Mouse (Mus musculus) left cerebral cortex, postnatal 4 days (tissue): ENCODE measurements at regions not wholly inside any gene's neighbourhood (a gene's known extent, or its start where the extent isn't known, plus 50 kb on each side); places are given as distances from the start of the nearest gene placed in this dataset.

ENCODE experiments used
- DNase-seq: peaks from one replicate; pipeline ENCODE4 v3.0.0-alpha.2; 2022
- intact Hi-C: fragments of 180-260 bp; cut with DNase I; formaldehyde crosslinking; loops from one replicate; pipeline ENCODE4 v1.15.1; 2025

- no peak for DNase-seq
- intact Hi-C loops: no loop called here
Observed at GRCm38 (mm10) chr3:38139387-38139786, 345.3 kb downstream of the Ankrd50 start.

- no peak for DNase-seq
- intact Hi-C loops: no loop called here
Observed at GRCm38 (mm10) chr3:38138014-38138413, 346.6 kb downstream of the Ankrd50 start.

GRCm38 (mm10) chr3:38135808-38136214 lies 348.8 kb downstream of the Ankrd50 start:
- DNase-seq: peak; percentile 33
- intact Hi-C loops: no loop called here

- intact Hi-C loops: no loop called here
- no peak for DNase-seq
Observed at GRCm38 (mm10) chr3:38134425-38134824, 350.2 kb downstream of the Ankrd50 start.

GRCm38 (mm10) chr3:38131887-38132220 lies 352.8 kb downstream of the Ankrd50 start:
- intact Hi-C loops: no loop called here

GRCm38 (mm10) chr3:38131176-38131886 lies 353.3 kb downstream of the Ankrd50 start:
- intact Hi-C loops: no loop called here
- no peak for DNase-seq

More at GRCm38 (mm10) chr3:38131887-38132220, 352.8 kb downstream of the Ankrd50 start:
- no peak for DNase-seq

GRCm38 (mm10) chr3:38130088-38130487 lies 354.6 kb downstream of the Ankrd50 start:
- no peak for DNase-seq
- intact Hi-C loops: no loop called here

- intact Hi-C loops: no loop called here
- no peak for DNase-seq
Observed at GRCm38 (mm10) chr3:38129167-38129500, 355.5 kb downstream of the Ankrd50 start.

GRCm38 (mm10) chr3:38128486-38129166 lies 356.0 kb downstream of the Ankrd50 start:
- intact Hi-C loops: no loop called here
- no peak for DNase-seq

GRCm38 (mm10) chr3:38116071-38116787 lies 368.4 kb downstream of the Ankrd50 start:
- intact Hi-C loops: no loop called here

GRCm38 (mm10) chr3:38112568-38112967 lies 372.1 kb downstream of the Ankrd50 start:
- no peak for DNase-seq
- intact Hi-C loops: no loop called here

More at GRCm38 (mm10) chr3:38116071-38116787, 368.4 kb downstream of the Ankrd50 start:
- DNase-seq: no peak

GRCm38 (mm10) chr3:38105022-38105857 lies 379.4 kb downstream of the Ankrd50 start:
- intact Hi-C loops: no loop called here
- DNase-seq: no peak

GRCm38 (mm10) chr3:38104418-38104817 lies 380.1 kb upstream of the Gm5148 start:
- intact Hi-C loops: no loop called here
- no peak for DNase-seq

GRCm38 (mm10) chr3:38102985-38103384 lies 378.7 kb upstream of the Gm5148 start:
- intact Hi-C loops: no loop called here
- no peak for DNase-seq

- intact Hi-C loops: no loop called here
- no peak for DNase-seq
Observed at GRCm38 (mm10) chr3:38102181-38102580, 377.9 kb upstream of the Gm5148 start.

GRCm38 (mm10) chr3:38094370-38094979 lies 370.2 kb upstream of the Gm5148 start:
- intact Hi-C loops: no loop called here
- peak; percentile 19 for DNase-seq

GRCm38 (mm10) chr3:38084548-38084947 lies 360.3 kb upstream of the Gm5148 start:
- DNase-seq: no peak
- intact Hi-C loops: no loop called here

- intact Hi-C loops: no loop called here
- DNase-seq: no peak
Observed at GRCm38 (mm10) chr3:38082386-38082785, 358.1 kb upstream of the Gm5148 start.

GRCm38 (mm10) chr3:38076835-38077234 lies 352.5 kb upstream of the Gm5148 start:
- intact Hi-C loops: loop anchor here (1.0 kb wide), 1 partner anchor 23 kb away; no protein-coding TSS in a partner anchor
- no peak for DNase-seq

GRCm38 (mm10) chr3:38073946-38074345 lies 349.7 kb upstream of the Gm5148 start:
- intact Hi-C loops: no loop called here
- DNase-seq: no peak
